Mouse (Mus musculus) E14TG2a.4 (cell line): ENCODE results near the gene Unc13b.

Experiments used
- CTCF ChIP-seq: conservative IDR thresholded peaks from 2 replicates; pipeline ENCODE4 v1.5.1; 2014; ENCODE audit warnings: low read length
- NANOG ChIP-seq: IDR thresholded peaks from 2 replicates; pipeline ENCODE4 v1.6.1; 2014; ENCODE audit warnings: borderline replicate concordance, low read length, mixed read lengths
- POU5F1 ChIP-seq: IDR thresholded peaks from 2 replicates; pipeline ENCODE4 v1.6.1; 2014; ENCODE audit warnings: low read length, borderline replicate concordance

GRCm38 (mm10) chr4:43285476-43285875 is 226.7 kb downstream of the Unc13b start:
- TF ChIP-seq CTCF (no peak), NANOG (no peak), POU5F1 (no peak)
